Mouse (Mus musculus) heart, postnatal 0 days (tissue): ENCODE measurements at regions not wholly inside any gene's neighbourhood (a gene's known extent, or its start where the extent isn't known, plus 50 kb on each side); places are given as distances from the start of the nearest gene placed in this dataset.

Experiments used
- ATAC-seq: fragments of 200-750 bp; cut with Nextera tagmentation; 2 replicates; pipeline ENCODE4 v1.8.0; 2017; ENCODE audit warnings: low read depth, moderate number of reproducible peaks, moderate library complexity; ENCODE audit not compliant: insufficient read depth
- DNase-seq: peaks from one replicate; pipeline ENCODE4 v3.0.0-alpha.2; 2016; ENCODE audit warnings: low spot score
- H3K27ac ChIP-seq: fragments of 300-500 bp; sonication (generic); 2 replicates; pipeline ENCODE4 v1.5.1; 2014; ENCODE audit warnings: low read depth, mild to moderate bottlenecking
- H3K27me3 ChIP-seq: fragments of 300-500 bp; sonication (generic); 2 replicates; pipeline ENCODE4 v1.6.1; 2014; ENCODE audit warnings: low read length, mixed read lengths; ENCODE audit not compliant: control insufficient read depth, insufficient read depth
- H3K36me3 ChIP-seq: fragments of 300-500 bp; sonication (generic); replicated peaks from 2 replicates; pipeline ENCODE4 v1.6.1; 2014; ENCODE audit warnings: low read length, mixed read lengths; ENCODE audit not compliant: control insufficient read depth, insufficient read depth
- H3K4me1 ChIP-seq: fragments of 300-500 bp; sonication (generic); 2 replicates; pipeline ENCODE4 v1.6.1; 2014; ENCODE audit warnings: antibody characterized with exemption; ENCODE audit not compliant: control insufficient read depth, insufficient read depth
- H3K4me2 ChIP-seq: fragments of 300-500 bp; sonication (generic); 2 replicates; pipeline ENCODE4 v1.6.1; 2014; ENCODE audit warnings: low read depth, mild to moderate bottlenecking, low read length, moderate library complexity
- H3K4me3 ChIP-seq: fragments of 300-500 bp; sonication (generic); 2 replicates; pipeline ENCODE4 v1.5.1; 2014; ENCODE audit warnings: low read depth, low read length
- H3K9ac ChIP-seq: fragments of 300-500 bp; sonication (generic); replicated peaks from 2 replicates; pipeline ENCODE4 v1.6.1; 2014; ENCODE audit warnings: low read depth, low read length, mixed read lengths
- H3K9me3 ChIP-seq: fragments of 300-500 bp; sonication (generic); replicated peaks from 2 replicates; pipeline ENCODE4 v1.6.1; 2016; ENCODE audit warnings: low read length; ENCODE audit not compliant: control insufficient read depth
- CTCF ChIP-seq: IDR thresholded peaks from 2 replicates; pipeline ENCODE4 v1.5.1; 2016; ENCODE audit warnings: antibody characterized with exemption, control low read depth, low read depth
- EP300 ChIP-seq: IDR thresholded peaks from 2 replicates; pipeline ENCODE4 v1.6.1; 2016; ENCODE audit warnings: antibody characterized with exemption, low read depth
- WGBS: fragments of 180-500 bp; shearing (Covaris S2); extraction: QIAGEN DNeasy Blood & Tissue Kit; methylation state at CpG from one replicate; pipeline ENCODE4 v1.1.7; 2014; 5-methylcytosine and 5-hydroxymethylcytosine counted together

GRCm38 (mm10) chr4:142574528-142574927 lies 335.3 kb upstream of the Kazn start:
- ATAC-seq: no peak

GRCm38 (mm10) chr4:142570712-142571111 lies 331.5 kb upstream of the Kazn start:
- no peak for DNase-seq
- no peak for ATAC-seq
- no peak overlapping the region for H3K9ac ChIP-seq
- H3K27me3 ChIP-seq: no peaks in the 10 kb centered on the region
- H3K9me3 ChIP-seq: no peaks in the 10 kb centered on the region
- TF ChIP-seq EP300 (no peak), CTCF (no peak)
- no peaks in the 10 kb centered on the region for H3K36me3 ChIP-seq
- 65% methylated on average over 7 of the region's 7 CpGs for WGBS
- H3K4me1 ChIP-seq: no peaks in the 10 kb centered on the region
- no peak overlapping the region for H3K4me2 ChIP-seq
- H3K4me3 ChIP-seq: no peak overlapping the region
- H3K27ac ChIP-seq: no peak overlapping the region

More at GRCm38 (mm10) chr4:142574528-142574927, 335.3 kb upstream of the Kazn start:
- Histone ChIP-seq H3K27me3 (no peaks in the 10 kb centered on the region), H3K4me2 (no peak overlapping the region), H3K4me3 (no peak overlapping the region), H3K9ac (no peak overlapping the region), H3K27ac (no peak overlapping the region), H3K4me1 (no peaks in the 10 kb centered on the region), H3K36me3 (no peaks in the 10 kb centered on the region), H3K9me3 (no peaks in the 10 kb centered on the region)
- 75% methylated on average over 1 of the region's 1 CpGs for WGBS
- DNase-seq: no peak
- TF ChIP-seq EP300: no peak
- TF ChIP-seq CTCF: no peak

GRCm38 (mm10) chr4:142568556-142568955 lies 329.4 kb upstream of the Kazn start:
- DNase-seq (no peak), ATAC-seq (no peak)
- H3K27ac ChIP-seq: no peak overlapping the region
- H3K4me3 ChIP-seq: no peak overlapping the region
- H3K9me3 ChIP-seq: no peaks in the 10 kb centered on the region
- WGBS: 76% methylated on average over 6 of the region's 6 CpGs
- H3K4me2 ChIP-seq: no peak overlapping the region
- no peak overlapping the region for H3K9ac ChIP-seq
- no peaks in the 10 kb centered on the region for H3K27me3 ChIP-seq
- H3K4me1 ChIP-seq: no peaks in the 10 kb centered on the region
- no peaks in the 10 kb centered on the region for H3K36me3 ChIP-seq
- TF ChIP-seq EP300: no peak
- TF ChIP-seq CTCF: no peak

GRCm38 (mm10) chr4:142554716-142555115 lies 315.5 kb upstream of the Kazn start:
- Histone ChIP-seq H3K4me2 (no peak overlapping the region), H3K27me3 (no peaks in the 10 kb centered on the region), H3K4me3 (no peak overlapping the region), H3K9ac (no peak overlapping the region), H3K27ac (no peak overlapping the region), H3K9me3 (no peaks in the 10 kb centered on the region; the same call in 1 of the 2 replicates), H3K36me3 (no peaks in the 10 kb centered on the region), H3K4me1 (no peaks in the 10 kb centered on the region)
- 52% methylated on average over 3 of the region's 3 CpGs for WGBS
- DNase-seq: no peak
- ATAC-seq: no peak
- TF ChIP-seq EP300: no peak
- no peak for TF ChIP-seq CTCF

- no peak for ATAC-seq
- TF ChIP-seq CTCF (no peak), EP300 (no peak)
- no peak overlapping the region for H3K9ac ChIP-seq
- no peaks in the 10 kb centered on the region for H3K4me1 ChIP-seq
- no peaks in the 10 kb centered on the region for H3K9me3 ChIP-seq
- 72% methylated on average over 1 of the region's 1 CpGs for WGBS
- DNase-seq: no peak
- no peak overlapping the region for H3K4me2 ChIP-seq
- H3K36me3 ChIP-seq: no peaks in the 10 kb centered on the region
- no peak overlapping the region for H3K27ac ChIP-seq
- no peak overlapping the region for H3K4me3 ChIP-seq
- no peaks in the 10 kb centered on the region for H3K27me3 ChIP-seq
Observed at GRCm38 (mm10) chr4:142545871-142546270, 306.7 kb upstream of the Kazn start.

- Histone ChIP-seq H3K27me3 (no peaks in the 10 kb centered on the region), H3K27ac (no peak overlapping the region)
- no peak for ATAC-seq
Observed at GRCm38 (mm10) chr4:142545187-142545586, 306.0 kb upstream of the Kazn start.

More at GRCm38 (mm10) chr4:142545187-142545586, 306.0 kb upstream of the Kazn start:
- no peak for DNase-seq
- Histone ChIP-seq H3K4me1 (no peaks in the 10 kb centered on the region), H3K36me3 (no peaks in the 10 kb centered on the region), H3K4me3 (no peak overlapping the region), H3K9me3 (no peaks in the 10 kb centered on the region), H3K9ac (no peak overlapping the region), H3K4me2 (no peak overlapping the region)
- TF ChIP-seq EP300: no peak
- TF ChIP-seq CTCF: no peak
- WGBS: 36% methylated on average over 1 of the region's 1 CpGs
